Mouse (Mus musculus): Measurements from ENCODE around the gene Gpr26. TPM values are rescaled to one million over a fixed set of nuclear protein-coding genes. Genes with fewer than 3 reads are reported as not detected.

Gene Gpr26
- polyA plus RNA-seq, 1 experiment from 2014 or later = not detected

DNA sequence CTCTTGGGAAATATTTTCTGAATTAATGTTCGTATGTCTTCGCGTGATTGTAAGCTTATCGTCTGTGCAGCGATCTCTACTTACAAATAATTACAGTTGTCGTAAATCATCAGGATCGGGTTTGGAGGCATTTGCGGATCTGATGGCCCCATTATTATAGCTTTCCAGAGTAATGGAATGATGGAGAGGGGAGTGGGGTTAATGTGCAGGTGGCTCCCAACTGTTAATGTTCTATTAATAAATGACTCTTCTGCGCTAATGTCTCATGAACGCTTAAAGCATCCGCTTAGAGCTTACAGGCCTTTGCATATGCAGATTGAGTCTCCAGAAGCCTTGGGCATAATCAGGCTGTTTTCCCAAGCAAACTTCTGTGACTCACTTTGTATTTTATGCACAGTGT lies 12.3 kb downstream of the Gpr26 start:
- 83% methylated on average over 11 of the region's 11 CpGs for WGBS (ENCODE audit: insufficient replicate concordance)
- Histone ChIP-seq H3K27me3 (no peaks in the 10 kb centered on the region), H3K36me3 (no peaks in the 10 kb centered on the region), H3K4me2 (no peak overlapping the region), H3K4me3 (replicated peaks) (no peak overlapping the region), H3K9ac (no peak overlapping the region), H3K9me3 (replicated peaks) (no peaks in the 10 kb centered on the region), H3K4me1 (replicated peaks) (no peaks in the 10 kb centered on the region), H3K27ac (no peak overlapping the region)
- ATAC-seq (ENCODE audit: low read depth) (no peak), DNase-seq (no peak)

DNA sequence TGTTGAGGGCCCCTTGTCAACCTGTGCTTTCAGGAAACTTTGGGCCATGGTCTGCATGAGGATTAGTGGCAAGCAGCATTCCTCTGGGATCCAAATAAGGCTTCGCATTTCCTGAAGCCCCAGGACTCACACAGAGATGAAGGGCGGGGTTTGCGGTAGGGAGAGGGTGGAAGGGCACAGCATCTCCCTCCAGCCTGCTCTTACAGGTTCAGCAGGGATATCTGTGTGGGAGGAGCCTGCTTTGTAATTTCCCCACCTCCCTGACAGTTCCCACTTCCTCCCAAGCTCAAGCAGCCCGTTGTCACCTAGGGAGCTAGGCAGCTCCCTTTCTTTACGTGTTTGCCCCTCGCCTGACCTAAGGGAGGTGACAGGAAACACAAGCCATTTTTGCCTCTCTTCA lies 22.8 kb downstream of the Gpr26 start:
- no peaks in the 10 kb centered on the region for H3K27me3 ChIP-seq
- H3K4me1 ChIP-seq (replicated peaks) = no peaks in the 10 kb centered on the region
- 16% methylated on average over 6 of the region's 6 CpGs for WGBS (ENCODE audit: insufficient replicate concordance)
- no peak for DNase-seq
- no peaks in the 10 kb centered on the region for H3K36me3 ChIP-seq
- no peak overlapping the region for H3K27ac ChIP-seq
- no peak for ATAC-seq (ENCODE audit: low read depth)
- no peak overlapping the region for H3K9ac ChIP-seq
- no peak overlapping the region for H3K4me2 ChIP-seq
- H3K9me3 ChIP-seq (replicated peaks) = no peaks in the 10 kb centered on the region
- no peak overlapping the region for H3K4me3 ChIP-seq (replicated peaks)

DNA sequence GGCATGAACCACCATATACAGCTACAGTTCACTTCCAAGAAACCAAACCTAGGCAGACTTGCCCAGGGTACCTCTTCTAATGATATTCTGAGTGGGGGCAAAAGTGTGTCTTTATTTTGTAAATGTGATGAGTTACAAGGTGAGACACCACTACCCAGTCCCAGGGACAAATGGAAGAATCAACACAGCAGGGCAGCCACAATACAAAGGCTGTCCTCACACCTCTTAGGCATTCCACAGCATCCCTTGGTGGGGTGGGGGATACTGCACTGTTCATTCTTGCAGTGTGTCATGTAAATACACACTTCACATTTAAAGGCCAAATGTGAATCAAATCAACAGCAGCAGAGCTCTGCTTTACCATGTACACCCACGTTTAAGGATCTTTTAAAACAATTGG lies 26.0 kb downstream of the Gpr26 start:
- no peak for DNase-seq
- Histone ChIP-seq H3K4me2 (no peak overlapping the region), H3K27me3 (no peaks in the 10 kb centered on the region), H3K4me3 (replicated peaks) (no peak overlapping the region), H3K36me3 (no peaks in the 10 kb centered on the region), H3K27ac (no peak overlapping the region), H3K4me1 (replicated peaks) (no peaks in the 10 kb centered on the region), H3K9ac (no peak overlapping the region), H3K9me3 (replicated peaks) (0 out of 2 replicates have a peak, but pooled peaks cover 4% of the 10 kb centered on the region)
- no peak for ATAC-seq (ENCODE audit: low read depth)
- WGBS (ENCODE audit: insufficient replicate concordance) = 36% methylated on average over 1 of the region's 1 CpGs

DNA sequence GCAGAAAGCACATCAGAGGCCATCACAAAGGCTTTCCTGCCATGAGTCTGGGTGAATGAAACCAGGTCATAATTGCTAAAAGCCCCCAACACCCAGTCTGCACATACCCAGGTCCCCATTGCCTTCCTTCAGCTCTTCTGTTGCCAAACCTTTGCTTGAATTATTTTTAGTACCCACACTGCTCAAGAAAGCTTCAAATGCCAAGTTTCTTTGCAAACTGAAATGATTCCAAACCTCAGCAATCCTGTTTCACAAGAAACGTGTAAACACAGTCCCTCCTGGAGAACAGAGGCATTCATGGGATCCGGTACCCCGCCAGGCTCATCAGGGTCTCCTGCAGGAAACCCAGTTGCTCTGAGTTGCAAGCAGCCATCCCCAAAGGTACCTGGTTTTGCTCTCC lies 26.6 kb downstream of the Gpr26 start:
- 60% methylated on average over 3 of the region's 3 CpGs for WGBS (ENCODE audit: insufficient replicate concordance)
- Histone ChIP-seq H3K36me3 (no peaks in the 10 kb centered on the region), H3K4me1 (replicated peaks) (no peaks in the 10 kb centered on the region), H3K4me2 (no peak overlapping the region), H3K9ac (no peak overlapping the region), H3K9me3 (replicated peaks) (0 out of 2 replicates have a peak, but pooled peaks cover 4% of the 10 kb centered on the region), H3K27ac (no peak overlapping the region), H3K27me3 (no peaks in the 10 kb centered on the region), H3K4me3 (replicated peaks) (no peak overlapping the region)
- DNase-seq (no peak), ATAC-seq (ENCODE audit: low read depth) (no peak)

DNA sequence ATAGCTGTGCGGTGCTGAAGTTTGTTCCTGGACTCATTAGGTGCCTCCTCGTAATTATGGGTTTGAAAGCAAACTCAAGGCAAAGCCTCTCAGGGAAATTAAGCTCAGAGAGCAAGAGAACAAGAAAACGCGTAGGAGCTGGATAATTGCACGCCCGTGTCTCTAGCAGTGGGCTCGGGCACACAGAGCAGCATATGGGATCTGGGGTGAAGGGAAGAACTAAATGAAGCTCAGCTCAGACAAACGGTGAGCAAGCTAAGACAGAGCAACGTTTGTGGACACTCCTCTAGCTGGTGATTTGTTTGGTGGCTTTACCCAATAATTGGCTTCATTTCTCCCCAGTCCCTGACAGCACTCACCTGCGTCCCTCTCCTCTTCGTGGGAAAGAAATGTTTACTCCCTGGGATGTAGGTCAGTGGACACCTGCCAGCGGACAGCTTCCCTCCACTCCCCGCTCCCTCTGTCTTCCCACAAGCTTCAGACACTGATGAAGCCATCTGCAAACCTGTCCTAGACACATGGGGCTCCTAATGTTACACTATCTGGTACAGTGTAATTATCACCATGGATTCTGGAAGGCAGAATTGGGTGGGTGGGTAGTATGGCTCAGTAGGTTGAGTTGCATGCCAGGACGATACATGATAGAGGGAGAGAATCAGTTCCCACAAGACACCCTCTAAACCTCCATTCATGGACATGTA lies 39.9 kb downstream of the Gpr26 start:
- DNase-seq (no peak), ATAC-seq (ENCODE audit: low read depth) (no peak)
- Histone ChIP-seq H3K9ac (no peak overlapping the region), H3K4me2 (no peak overlapping the region), H3K27me3 (no peaks in the 10 kb centered on the region), H3K4me3 (replicated peaks) (no peak overlapping the region), H3K9me3 (replicated peaks) (no peaks in the 10 kb centered on the region), H3K4me1 (replicated peaks) (no peaks in the 10 kb centered on the region), H3K36me3 (no peaks in the 10 kb centered on the region), H3K27ac (no peak overlapping the region)
- WGBS (ENCODE audit: insufficient replicate concordance) = 67% methylated on average over 14 of the region's 14 CpGs

DNA sequence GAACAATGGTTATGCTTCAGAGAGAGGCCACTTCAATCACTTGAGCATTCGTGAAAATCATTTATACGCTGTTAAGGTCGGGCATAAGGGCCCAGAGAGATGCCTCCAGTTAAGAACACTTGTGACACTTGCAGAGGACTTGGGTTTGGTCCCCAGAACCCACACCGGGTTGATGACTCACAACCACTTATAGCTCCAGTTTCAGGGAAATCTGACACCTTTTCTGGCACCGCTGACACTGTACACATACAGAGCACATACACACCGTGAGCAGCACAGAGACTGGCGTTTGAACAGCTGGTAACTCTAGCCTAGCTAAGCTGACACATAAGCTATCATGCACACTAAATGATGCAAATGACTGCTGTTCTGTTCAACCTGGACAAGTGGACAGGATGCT lies 42.7 kb downstream of the Gpr26 start:
- WGBS (ENCODE audit: insufficient replicate concordance) = 67% methylated on average over 7 of the region's 7 CpGs
- Histone ChIP-seq H3K27ac (no peak overlapping the region), H3K9ac (no peak overlapping the region), H3K9me3 (replicated peaks) (no peaks in the 10 kb centered on the region), H3K36me3 (no peaks in the 10 kb centered on the region), H3K4me1 (replicated peaks) (no peaks in the 10 kb centered on the region), H3K4me3 (replicated peaks) (no peak overlapping the region), H3K4me2 (no peak overlapping the region), H3K27me3 (no peaks in the 10 kb centered on the region)
- ATAC-seq (ENCODE audit: low read depth) (no peak), DNase-seq (no peak)

DNA sequence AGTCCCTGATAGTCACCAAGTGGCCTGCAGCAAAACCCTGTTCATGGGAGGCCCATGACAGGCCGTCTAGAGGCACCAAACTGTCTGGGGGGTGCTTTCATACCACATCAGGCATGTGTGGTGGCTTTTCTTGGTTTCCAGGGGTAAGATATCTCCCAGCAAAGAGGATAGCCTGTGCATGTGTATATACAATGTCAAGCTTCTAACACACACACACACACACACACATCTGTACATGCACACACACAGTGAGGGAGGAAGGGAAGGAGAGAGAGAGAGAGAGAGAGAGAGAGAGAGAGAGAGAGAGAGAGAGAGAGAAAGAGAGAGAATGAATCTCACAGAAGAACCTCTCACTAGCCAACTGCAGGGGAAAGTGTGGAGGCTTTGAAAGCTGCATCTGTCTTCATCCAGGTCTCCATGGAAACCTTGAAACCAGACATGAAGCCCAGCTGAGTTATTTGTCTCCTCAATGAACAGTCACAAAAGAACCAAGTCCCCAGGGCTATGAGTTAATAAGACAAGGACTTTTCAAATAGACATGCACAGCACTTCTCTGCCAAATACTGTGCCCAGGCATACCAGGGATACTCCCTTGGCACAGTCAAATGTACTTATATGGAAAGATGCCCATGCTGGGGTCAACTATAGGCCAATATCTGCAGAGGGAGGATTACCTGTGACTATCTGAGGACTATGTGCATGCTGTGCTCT lies 46.9 kb downstream of the Gpr26 start:
- Histone ChIP-seq H3K27me3 (no peaks in the 10 kb centered on the region), H3K36me3 (no peaks in the 10 kb centered on the region), H3K27ac (no peak overlapping the region), H3K4me3 (replicated peaks) (no peak overlapping the region), H3K9ac (no peak overlapping the region), H3K9me3 (replicated peaks) (no peaks in the 10 kb centered on the region), H3K4me1 (replicated peaks) (no peaks in the 10 kb centered on the region), H3K4me2 (no peak overlapping the region)
- 15% methylated on average over 1 of the region's 1 CpGs for whole genome bisulfite sequencing (ENCODE audit: insufficient replicate concordance)
- no peak for DNase-seq
- ATAC-seq (ENCODE audit: low read depth) = no peak

DNA sequence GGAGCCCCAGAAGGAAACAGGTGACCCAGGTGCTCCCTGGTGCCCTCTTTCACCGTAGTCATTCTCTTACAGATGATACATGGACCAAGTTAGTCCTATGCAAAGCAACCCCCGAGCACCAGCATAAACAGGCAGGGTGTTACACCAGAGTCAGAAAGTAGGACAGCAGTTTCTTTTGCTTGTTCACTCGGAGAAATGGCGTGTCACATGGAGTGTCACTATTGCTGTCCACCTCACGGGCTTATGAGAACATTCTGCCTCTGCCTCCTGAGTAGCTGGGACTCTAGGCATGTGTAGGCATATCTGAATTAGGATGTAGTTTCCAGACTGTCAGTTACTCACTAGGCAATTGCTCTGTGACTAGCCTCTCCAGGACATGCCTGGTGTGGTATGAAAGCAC lies 47.7 kb downstream of the Gpr26 start:
- H3K27ac ChIP-seq = no peak overlapping the region
- H3K36me3 ChIP-seq = no peaks in the 10 kb centered on the region
- H3K27me3 ChIP-seq = no peaks in the 10 kb centered on the region
- H3K9ac ChIP-seq = no peak overlapping the region
- no peak overlapping the region for H3K4me3 ChIP-seq (replicated peaks)
- ATAC-seq (ENCODE audit: low read depth) (no peak), DNase-seq (no peak)
- no peaks in the 10 kb centered on the region for H3K9me3 ChIP-seq (replicated peaks)
- H3K4me2 ChIP-seq = no peak overlapping the region
- H3K4me1 ChIP-seq (replicated peaks) = no peaks in the 10 kb centered on the region
- 59% methylated on average over 5 of the region's 5 CpGs for WGBS (ENCODE audit: insufficient replicate concordance)

DNA sequence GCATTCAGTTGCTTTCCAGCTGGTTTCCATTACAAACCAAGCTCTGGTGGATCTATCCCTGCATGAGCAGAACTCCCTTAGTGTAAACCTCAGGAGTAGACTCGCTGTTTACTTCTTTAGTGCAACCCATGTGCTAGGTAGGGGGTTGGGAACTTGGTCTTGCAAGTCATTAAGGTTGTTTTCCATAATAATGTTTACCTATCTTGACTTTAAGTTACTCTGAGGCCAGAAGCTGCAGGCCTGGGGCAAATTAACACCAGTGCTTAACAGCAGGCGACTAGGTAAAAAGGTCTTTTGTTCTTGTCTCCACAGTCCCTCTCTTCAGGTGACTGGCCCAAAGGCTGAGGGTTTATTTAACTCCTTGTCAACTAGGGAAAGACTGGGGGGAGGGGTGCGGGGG lies 48.9 kb downstream of the Gpr26 start:
- no peak overlapping the region for H3K4me3 ChIP-seq (replicated peaks)
- no peak overlapping the region for H3K9ac ChIP-seq
- H3K4me1 ChIP-seq (replicated peaks) = no peaks in the 10 kb centered on the region
- no peak for ATAC-seq (ENCODE audit: low read depth)
- WGBS (ENCODE audit: insufficient replicate concordance) = 11% methylated on average over 3 of the region's 3 CpGs
- no peaks in the 10 kb centered on the region for H3K36me3 ChIP-seq
- no peak overlapping the region for H3K27ac ChIP-seq
- no peak for DNase-seq
- no peaks in the 10 kb centered on the region for H3K9me3 ChIP-seq (replicated peaks)
- no peak overlapping the region for H3K4me2 ChIP-seq
- no peaks in the 10 kb centered on the region for H3K27me3 ChIP-seq

DNA sequence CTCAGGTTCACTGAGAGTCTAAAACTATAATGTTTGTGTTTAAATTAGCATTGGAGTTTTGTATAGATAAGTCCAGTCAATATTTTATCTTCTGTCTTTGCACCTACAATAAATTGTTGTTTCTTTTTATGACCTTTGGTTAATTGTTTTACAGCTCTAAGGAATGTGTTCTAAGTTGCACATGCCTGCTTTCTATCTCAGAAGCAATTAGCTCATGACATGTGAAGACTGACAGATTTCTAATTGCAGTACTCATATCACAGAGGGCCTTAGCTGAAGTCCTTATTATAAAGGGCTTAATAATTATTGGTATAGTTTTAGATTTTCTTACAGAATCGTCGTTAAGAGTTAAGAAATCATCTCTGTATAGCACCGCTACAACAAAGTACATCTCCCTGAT lies 49.7 kb downstream of the Gpr26 start:
- no peaks in the 10 kb centered on the region for H3K36me3 ChIP-seq
- H3K4me2 ChIP-seq = no peak overlapping the region
- DNase-seq (no peak), ATAC-seq (ENCODE audit: low read depth) (no peak)
- H3K4me1 ChIP-seq (replicated peaks) = no peaks in the 10 kb centered on the region
- no peaks in the 10 kb centered on the region for H3K27me3 ChIP-seq
- WGBS (ENCODE audit: insufficient replicate concordance) = 56% methylated on average over 3 of the region's 3 CpGs
- no peak overlapping the region for H3K9ac ChIP-seq
- H3K9me3 ChIP-seq (replicated peaks) = no peaks in the 10 kb centered on the region
- no peak overlapping the region for H3K4me3 ChIP-seq (replicated peaks)
- H3K27ac ChIP-seq = no peak overlapping the region

DNA sequence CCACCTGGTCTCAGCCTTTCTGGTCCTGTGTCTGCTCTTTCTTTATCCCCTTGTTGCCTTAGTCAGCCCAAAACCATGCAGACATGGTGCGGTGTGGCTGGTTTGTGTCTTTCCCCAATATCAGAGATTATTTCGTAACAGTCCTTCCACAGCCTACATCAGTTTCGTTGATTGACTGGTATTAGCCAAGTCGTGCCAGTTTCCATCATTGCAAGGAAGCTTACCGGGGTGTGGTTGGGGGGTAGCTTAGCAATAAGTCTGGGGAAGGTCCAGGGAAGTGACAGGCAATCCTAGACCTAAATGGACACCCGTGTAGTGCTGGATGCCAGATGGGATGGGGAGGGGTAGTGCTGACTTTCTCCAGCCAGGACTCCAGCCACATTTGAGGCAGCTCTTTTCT lies 59.3 kb downstream of the Gpr26 start:
- 48% methylated on average over 6 of the region's 6 CpGs for WGBS (ENCODE audit: insufficient replicate concordance)
- no peaks in the 10 kb centered on the region for H3K36me3 ChIP-seq
- H3K4me3 ChIP-seq (replicated peaks) = no peak overlapping the region
- H3K9ac ChIP-seq = no peak overlapping the region
- H3K4me1 ChIP-seq (replicated peaks) = no peaks in the 10 kb centered on the region
- no peaks in the 10 kb centered on the region for H3K27me3 ChIP-seq
- H3K27ac ChIP-seq = no peak overlapping the region
- DNase-seq = no peak
- ATAC-seq (ENCODE audit: low read depth) = no peak
- no peaks in the 10 kb centered on the region for H3K9me3 ChIP-seq (replicated peaks)
- H3K4me2 ChIP-seq = no peak overlapping the region

DNA sequence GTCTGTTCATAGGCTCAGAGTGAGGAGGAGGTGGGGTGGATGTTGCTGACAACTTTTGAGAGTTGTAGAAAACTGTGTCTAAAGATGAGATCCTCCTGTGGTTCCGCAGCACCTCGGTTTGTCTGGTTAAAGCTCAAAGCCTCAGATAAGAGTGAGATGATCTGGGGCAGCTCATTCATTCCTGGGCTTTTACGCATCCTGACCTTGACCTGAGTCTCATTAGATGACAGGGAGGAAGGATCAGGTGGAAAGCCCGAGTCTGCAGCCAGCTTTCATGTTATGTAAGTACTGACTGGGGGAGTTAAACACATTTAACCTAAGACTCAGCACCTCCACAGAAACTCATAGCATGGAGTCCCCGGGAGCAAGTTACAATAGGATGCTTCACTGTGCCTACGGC lies 60.4 kb downstream of the Gpr26 start:
- no peak for ATAC-seq (ENCODE audit: low read depth)
- H3K4me3 ChIP-seq (replicated peaks) = no peak overlapping the region
- no peaks in the 10 kb centered on the region for H3K27me3 ChIP-seq
- no peaks in the 10 kb centered on the region for H3K4me1 ChIP-seq (replicated peaks)
- no peak for DNase-seq
- H3K9me3 ChIP-seq (replicated peaks) = no peaks in the 10 kb centered on the region
- H3K9ac ChIP-seq = no peak overlapping the region
- 54% methylated on average over 6 of the region's 6 CpGs for WGBS (ENCODE audit: insufficient replicate concordance)
- no peaks in the 10 kb centered on the region for H3K36me3 ChIP-seq
- no peak overlapping the region for H3K4me2 ChIP-seq
- no peak overlapping the region for H3K27ac ChIP-seq
